Mouse (Mus musculus) heart, adult 8-10 months (tissue): ENCODE data around the gene Olfr810. TPM values are rescaled to one million over a fixed set of nuclear protein-coding genes. Genes with fewer than 3 reads are reported as not detected.

Experiments
- DNase-seq: peaks from one replicate; pipeline ENCODE4 v3.0.0; 2022; ENCODE audit warnings: low spot score
- total RNA-seq, 4 experiments: library from RNA; stranded (reverse); gene quantifications; 2 replicates each; pipeline ENCODE4 v1.2.4; 2022

Gene Olfr810
- not detected for total RNA-seq

DNA sequence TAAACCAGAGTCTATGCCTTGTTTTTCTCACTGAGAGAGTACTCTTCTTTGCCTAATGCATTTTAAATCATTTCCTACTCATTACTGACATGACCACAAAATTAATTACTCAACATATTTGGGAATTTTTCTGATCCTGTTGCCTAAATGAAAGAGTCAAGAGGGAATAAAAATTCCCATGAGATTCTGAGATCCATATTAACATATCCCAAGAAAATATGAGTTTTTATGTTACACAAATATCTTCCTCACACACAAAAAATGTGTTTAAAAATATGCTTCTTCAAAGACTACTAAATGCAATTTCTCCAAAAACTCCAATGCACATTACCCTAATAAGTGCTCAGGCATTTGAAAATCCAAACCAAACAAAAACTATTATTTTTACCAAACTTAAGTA, at the start of gene Olfr810:
Olfr810 (minus strand) TSS at position 101 of the 400 bp plus-strand sequence.
- no peak for DNase-seq

DNA sequence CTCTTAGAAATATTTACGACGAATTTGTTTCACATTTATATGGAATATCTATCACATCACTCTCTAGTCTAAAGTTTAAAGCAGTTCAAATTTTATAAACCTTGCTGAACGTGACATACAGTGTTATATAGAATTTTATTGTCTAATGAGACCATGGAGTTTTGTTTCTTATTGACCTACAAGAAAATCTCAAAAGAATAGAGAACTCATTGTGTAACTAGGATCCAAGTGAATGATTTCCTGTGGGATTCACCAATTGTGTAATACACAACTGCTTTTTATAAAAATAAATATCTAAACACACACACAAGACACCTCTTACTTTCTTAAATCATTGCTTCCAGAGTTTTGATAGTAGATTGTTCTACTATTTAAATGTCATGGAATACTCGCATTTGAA, 9.6 kb upstream of the Olfr810 start, which contains the start of gene Olfr811:
Olfr811 (minus strand) TSS at position 101 of the 400 bp plus-strand sequence.
- no peak for DNase-seq

DNA sequence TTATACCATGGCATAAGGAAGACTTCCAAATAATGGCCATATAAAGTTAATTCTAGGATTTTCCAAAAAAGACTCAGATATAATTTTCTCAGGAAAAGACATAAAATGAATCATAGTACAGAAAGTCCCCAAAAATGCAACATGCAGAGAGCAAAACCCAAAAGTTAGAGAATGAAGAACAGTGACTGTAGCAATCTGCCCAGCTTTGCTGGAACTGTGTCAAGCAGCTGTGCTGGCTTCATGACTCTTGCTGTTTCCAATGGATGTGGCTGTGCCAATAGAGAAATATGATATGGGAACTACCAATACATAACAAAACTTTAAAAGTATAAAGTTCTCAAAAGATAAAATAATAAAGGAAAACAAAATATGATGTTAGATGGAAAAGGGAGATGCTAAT, 16.6 kb downstream of the Olfr810 start:
- no peak for DNase-seq

DNA sequence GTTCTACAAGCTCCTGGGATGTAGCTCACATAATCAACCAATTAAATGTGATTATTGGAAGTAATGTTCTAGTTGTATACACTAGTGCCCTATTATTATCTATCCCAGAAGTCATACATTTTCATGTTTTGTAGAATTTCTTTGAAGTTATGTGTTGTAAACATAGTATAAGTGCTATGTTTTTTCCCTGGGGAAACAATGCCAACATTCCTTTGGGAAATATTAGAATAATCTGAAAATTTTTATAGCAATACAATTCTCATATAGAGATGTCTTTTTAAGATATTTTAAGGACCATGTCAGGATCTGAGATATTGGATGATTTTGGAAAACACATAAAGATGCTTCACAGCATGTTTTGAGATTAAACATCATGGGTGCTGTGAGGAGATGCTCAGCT, 20.4 kb downstream of the Olfr810 start, which contains the start of gene Olfr809:
Olfr809 (plus strand) TSS at position 301 of the 400 bp plus-strand sequence.
- DNase-seq = no peak

DNA sequence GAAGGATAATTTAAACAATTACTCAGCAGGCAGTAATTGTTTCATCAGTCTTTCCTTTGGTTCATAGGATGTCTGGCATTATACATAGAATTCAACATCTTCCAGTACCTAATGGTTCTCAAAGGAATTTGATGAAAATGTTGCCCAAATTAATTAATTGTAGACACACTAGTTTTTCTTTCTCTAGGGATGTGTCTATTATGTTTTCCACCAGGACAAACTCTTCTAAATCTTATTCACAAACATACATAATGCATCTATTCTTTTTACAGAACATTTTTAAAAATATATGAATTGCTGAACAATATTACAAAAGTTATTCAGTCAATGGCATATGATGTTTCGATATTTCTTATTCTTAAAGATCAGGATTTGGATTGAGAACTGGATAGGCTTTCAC, 29.5 kb downstream of the Olfr810 start, which contains the start of gene Olfr808:
Olfr808 (plus strand) TSS at position 301 of the 400 bp plus-strand sequence.
- no peak for DNase-seq

DNA sequence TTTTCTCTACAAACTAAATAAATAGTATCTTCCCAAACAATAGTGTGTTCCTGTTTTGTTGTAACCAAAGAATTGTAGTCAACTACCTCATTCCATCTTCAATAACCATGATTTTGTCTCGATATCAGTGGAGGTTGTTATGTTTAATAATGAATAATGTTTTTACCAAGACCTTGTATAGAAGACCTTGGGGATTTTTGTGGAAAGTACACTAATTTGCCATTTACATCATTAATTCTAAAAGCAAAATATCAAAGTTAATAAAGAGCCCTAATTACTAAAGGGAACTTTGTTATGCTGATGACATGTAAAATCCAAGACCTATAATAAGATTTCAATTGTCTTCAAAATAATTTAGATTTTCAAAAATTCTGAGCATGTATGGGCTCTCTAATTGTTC, 37.0 kb downstream of the Olfr810 start, which contains the start of gene Olfr807:
Olfr807 (minus strand) TSS at position 101 of the 400 bp plus-strand sequence.
- no peak for DNase-seq

DNA sequence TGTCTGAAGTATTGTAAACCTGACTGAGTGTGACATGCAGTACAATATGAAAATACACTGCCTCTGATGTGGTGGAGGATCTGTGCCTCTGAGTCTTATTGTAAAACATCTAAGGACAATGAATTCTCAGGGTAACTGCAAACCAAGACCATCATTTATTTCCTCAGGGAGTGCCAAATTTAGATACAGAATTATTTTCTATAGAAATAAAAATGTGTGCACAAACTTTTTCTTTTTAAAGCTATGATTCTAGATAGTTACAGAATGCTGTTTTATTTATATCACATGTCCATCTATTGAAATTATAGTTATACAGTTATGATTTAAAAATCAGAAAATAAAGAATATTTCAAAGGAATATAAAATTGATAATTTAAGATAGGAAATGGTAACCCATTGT, 52.9 kb downstream of the Olfr810 start, which contains the start of gene Olfr806:
Olfr806 (minus strand) TSS at position 101 of the 400 bp plus-strand sequence.
- DNase-seq = no peak

Other genes with a start within 250 kb of the Olfr810 start
- gene Olfr794, start 227.3 kb downstream of the Olfr810 start, total RNA-seq = not detected
- gene Olfr796, start 182.3 kb downstream of the Olfr810 start, total RNA-seq = not detected
- gene Olfr798, start 167.0 kb downstream of the Olfr810 start, total RNA-seq = not detected
- gene Olfr799, start 157.4 kb downstream of the Olfr810 start, total RNA-seq = not detected
- gene Olfr800, start 137.2 kb downstream of the Olfr810 start, total RNA-seq = not detected
- not detected for gene Olfr801, start 121.1 kb downstream of the Olfr810 start, total RNA-seq
- gene Olfr802, start 106.7 kb downstream of the Olfr810 start, total RNA-seq = not detected
- gene Olfr803, start 100.6 kb downstream of the Olfr810 start, total RNA-seq = not detected
- not detected for gene Olfr804, start 91.7 kb downstream of the Olfr810 start, total RNA-seq
- not detected for gene Olfr805, start 65.5 kb downstream of the Olfr810 start, total RNA-seq
- not detected for gene Olfr806, start 53.0 kb downstream of the Olfr810 start, total RNA-seq
- not detected for gene Olfr807, start 37.1 kb downstream of the Olfr810 start, total RNA-seq
- gene Olfr808, start 29.4 kb downstream of the Olfr810 start, total RNA-seq = not detected
- gene Olfr809, start 20.3 kb downstream of the Olfr810 start, total RNA-seq = not detected
- gene Olfr811, start 9.5 kb upstream of the Olfr810 start, total RNA-seq = not detected
- gene Olfr812, start 51.2 kb upstream of the Olfr810 start, total RNA-seq = not detected
- gene Olfr813, start 60.5 kb upstream of the Olfr810 start, total RNA-seq = not detected
- gene Olfr814, start 84.9 kb upstream of the Olfr810 start, total RNA-seq = not detected
- gene Olfr815, start 111.0 kb upstream of the Olfr810 start, total RNA-seq = not detected
- not detected for gene Olfr816, start 120.7 kb upstream of the Olfr810 start, total RNA-seq
- not detected for gene Olfr818, start 154.2 kb upstream of the Olfr810 start, total RNA-seq
- gene Olfr819, start 172.3 kb upstream of the Olfr810 start, total RNA-seq = not detected
- not detected for gene Olfr247, start 181.2 kb upstream of the Olfr810 start, total RNA-seq
- gene Gm10310, start 190.1 kb upstream of the Olfr810 start, total RNA-seq = not detected
- gene Olfr820, start 217.7 kb upstream of the Olfr810 start, total RNA-seq = not detected
- not detected for gene Olfr821, start 235.4 kb upstream of the Olfr810 start, total RNA-seq